Mouse (Mus musculus): ENCODE data around the gene Mrpl9. TPM values are rescaled to one million over a fixed set of nuclear protein-coding genes. Genes with fewer than 3 reads are reported as not detected.

Mrpl9 gene
- polyA plus RNA-seq, 1 experiment = 81.6 TPM

- TF ChIP-seq CTCF (IDR thresholded peaks at IDR 0.05; ENCODE audit: control insufficient read depth, insufficient read depth, insufficient read length) (no peak), FOSL1 (IDR thresholded peaks at IDR 0.05; ENCODE audit: insufficient read depth, low read length, poor library complexity, severe bottlenecking) (no peak), MYOG (IDR thresholded peaks at IDR 0.05; ENCODE audit: control insufficient read depth, extremely low read depth, insufficient read length) (no peak), MYOD1 (IDR thresholded peaks at IDR 0.05; ENCODE audit: control insufficient read depth, insufficient read length, low read depth) (no peak), MAX (IDR thresholded peaks at IDR 0.05) (no peak), USF1 (IDR thresholded peaks at IDR 0.05; ENCODE audit: low read depth) (no peak), CEBPB (IDR thresholded peaks at IDR 0.05; ENCODE audit: low read depth) (no peak)
- H3K79me2 ChIP-seq (ENCODE audit: control insufficient read depth, insufficient read depth) = peaks cover 12% of the 10 kb centered on the region
- peaks cover 52% of the 10 kb centered on the region for H3K36me3 ChIP-seq (ENCODE audit: control insufficient read depth, insufficient read depth)
- peaks cover 5% of the 10 kb centered on the region for H3K79me3 ChIP-seq (ENCODE audit: low read depth)
- H3K27me3 ChIP-seq (ENCODE audit: control insufficient read depth, insufficient read depth, insufficient read length) = no peaks in the 10 kb centered on the region
- H3ac ChIP-seq (ENCODE audit: control insufficient read depth, insufficient read length, low read depth) = no peak overlapping the region
- H3K4me3 ChIP-seq (ENCODE audit: insufficient read depth, poor library complexity, severe bottlenecking) = no peak overlapping the region
Measured at GRCm38 (mm10) chr3:94449377-94449776, 6.3 kb downstream of the Mrpl9 start.

GRCm38 (mm10) chr3:94456529-94457000, 13.4 kb downstream of the Mrpl9 start:
- H3K79me3 ChIP-seq (ENCODE audit: low read depth) = no peaks in the 10 kb centered on the region
- TF ChIP-seq CEBPB (IDR thresholded peaks at IDR 0.05; ENCODE audit: low read depth) (no peak), CTCF (IDR thresholded peaks at IDR 0.05; ENCODE audit: control insufficient read depth, insufficient read depth, insufficient read length) (peak; percentile 30)
- H3K27me3 ChIP-seq (ENCODE audit: control insufficient read depth, insufficient read depth, insufficient read length) = no peaks in the 10 kb centered on the region
- H3K79me2 ChIP-seq (ENCODE audit: control insufficient read depth, insufficient read depth) = no peaks in the 10 kb centered on the region
- no peaks in the 10 kb centered on the region for H3K36me3 ChIP-seq (ENCODE audit: control insufficient read depth, insufficient read depth)
- H3K4me3 ChIP-seq (ENCODE audit: insufficient read depth, poor library complexity, severe bottlenecking) = no peak overlapping the region
- no peak overlapping the region for H3ac ChIP-seq (ENCODE audit: control insufficient read depth, insufficient read length, low read depth)

DNA sequence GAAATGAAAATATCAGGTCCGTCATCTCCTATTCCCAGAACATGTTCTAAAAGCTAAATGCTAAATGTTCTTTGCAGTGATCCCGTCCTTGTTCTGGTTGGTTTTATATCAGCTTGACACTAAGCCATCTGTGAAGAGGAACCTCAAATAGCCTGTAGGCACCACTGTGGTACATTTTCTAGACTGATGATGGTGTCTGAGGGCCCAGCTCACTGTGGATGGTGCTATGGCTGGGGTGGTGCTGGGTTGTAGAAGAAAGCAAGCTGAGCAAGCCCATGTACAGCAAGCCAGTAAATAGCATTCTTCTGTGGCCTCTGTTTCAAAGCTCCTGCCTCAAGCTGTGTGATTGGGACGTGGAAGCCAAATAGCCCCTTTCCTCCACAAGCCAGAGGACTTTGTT, 13.9 kb downstream of the Mrpl9 start:
- H3ac ChIP-seq (ENCODE audit: control insufficient read depth, insufficient read length, low read depth) = no peak overlapping the region
- TF ChIP-seq USF1 (IDR thresholded peaks at IDR 0.05; ENCODE audit: low read depth) = no peak
- TF ChIP-seq MYOG (IDR thresholded peaks at IDR 0.05; ENCODE audit: control insufficient read depth, extremely low read depth, insufficient read length) = no peak
- no peak for TF ChIP-seq MAX (IDR thresholded peaks at IDR 0.05)
- no peak for TF ChIP-seq CEBPB (IDR thresholded peaks at IDR 0.05; ENCODE audit: low read depth)
- no peak for TF ChIP-seq CTCF (IDR thresholded peaks at IDR 0.05; ENCODE audit: control insufficient read depth, insufficient read depth, insufficient read length)
- TF ChIP-seq FOSL1 (IDR thresholded peaks at IDR 0.05; ENCODE audit: insufficient read depth, low read length, poor library complexity, severe bottlenecking) = no peak
- no peak for TF ChIP-seq MYOD1 (IDR thresholded peaks at IDR 0.05; ENCODE audit: control insufficient read depth, insufficient read length, low read depth)
- H3K36me3 ChIP-seq (ENCODE audit: control insufficient read depth, insufficient read depth) = no peaks in the 10 kb centered on the region
- no peak overlapping the region for H3K4me3 ChIP-seq (ENCODE audit: insufficient read depth, poor library complexity, severe bottlenecking)
- H3K79me3 ChIP-seq (ENCODE audit: low read depth) = no peaks in the 10 kb centered on the region
- H3K27me3 ChIP-seq (ENCODE audit: control insufficient read depth, insufficient read depth, insufficient read length) = no peaks in the 10 kb centered on the region
- no peaks in the 10 kb centered on the region for H3K79me2 ChIP-seq (ENCODE audit: control insufficient read depth, insufficient read depth)

- no peak overlapping the region for H3ac ChIP-seq (ENCODE audit: control insufficient read depth, insufficient read length, low read depth)
- no peak for TF ChIP-seq MAX (IDR thresholded peaks at IDR 0.05)
- TF ChIP-seq MYOG (IDR thresholded peaks at IDR 0.05; ENCODE audit: control insufficient read depth, extremely low read depth, insufficient read length) = no peak
- TF ChIP-seq MYOD1 (IDR thresholded peaks at IDR 0.05; ENCODE audit: control insufficient read depth, insufficient read length, low read depth) = peak; percentile 48
- no peak for TF ChIP-seq USF1 (IDR thresholded peaks at IDR 0.05; ENCODE audit: low read depth)
- no peaks in the 10 kb centered on the region for H3K36me3 ChIP-seq (ENCODE audit: control insufficient read depth, insufficient read depth)
- no peaks in the 10 kb centered on the region for H3K79me3 ChIP-seq (ENCODE audit: low read depth)
- H3K4me3 ChIP-seq (ENCODE audit: insufficient read depth, poor library complexity, severe bottlenecking) = no peak overlapping the region
- no peaks in the 10 kb centered on the region for H3K27me3 ChIP-seq (ENCODE audit: control insufficient read depth, insufficient read depth, insufficient read length)
- no peaks in the 10 kb centered on the region for H3K79me2 ChIP-seq (ENCODE audit: control insufficient read depth, insufficient read depth)
Measured at GRCm38 (mm10) chr3:94459834-94460233, 16.7 kb downstream of the Mrpl9 start.

DNA sequence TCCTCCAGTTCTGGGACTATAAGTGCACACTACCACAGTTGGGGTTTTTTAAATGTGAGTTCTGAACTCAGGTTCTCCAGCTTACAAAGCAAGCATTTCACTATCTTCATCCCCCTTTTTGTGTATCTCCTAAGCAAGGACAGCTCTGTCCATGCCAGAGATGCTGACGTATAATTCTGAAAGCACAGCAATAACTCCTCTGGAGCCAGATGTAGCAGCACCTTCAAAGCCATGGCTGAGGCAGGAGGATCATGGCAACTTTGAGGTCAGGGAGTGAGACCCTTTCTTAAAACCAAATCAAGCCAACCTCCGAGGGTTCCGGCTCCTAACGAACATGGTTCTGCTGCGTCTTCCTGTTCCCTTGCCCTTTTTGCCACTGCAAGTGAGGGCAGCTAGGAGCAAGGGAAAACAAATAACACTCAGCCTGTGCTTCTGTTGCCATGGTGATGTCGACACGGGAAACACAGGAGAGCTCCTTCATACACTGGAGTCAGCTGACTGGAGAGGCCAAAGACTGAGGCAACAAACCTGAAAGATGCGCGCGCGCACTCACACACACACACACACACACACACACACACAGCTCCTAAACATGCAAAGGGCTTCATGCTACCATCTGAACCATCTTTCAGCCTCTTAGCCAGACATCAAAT, 20.9 kb downstream of the Mrpl9 start:
- H3K4me3 ChIP-seq (ENCODE audit: insufficient read depth, poor library complexity, severe bottlenecking) = no peak overlapping the region
- no peaks in the 10 kb centered on the region for H3K79me2 ChIP-seq (ENCODE audit: control insufficient read depth, insufficient read depth)
- no peak for TF ChIP-seq MAX (IDR thresholded peaks at IDR 0.05)
- TF ChIP-seq MYOG (IDR thresholded peaks at IDR 0.05; ENCODE audit: control insufficient read depth, extremely low read depth, insufficient read length) = no peak
- no peak for TF ChIP-seq CEBPB (IDR thresholded peaks at IDR 0.05; ENCODE audit: low read depth)
- no peak for TF ChIP-seq USF1 (IDR thresholded peaks at IDR 0.05; ENCODE audit: low read depth)
- TF ChIP-seq FOSL1 (IDR thresholded peaks at IDR 0.05; ENCODE audit: insufficient read depth, low read length, poor library complexity, severe bottlenecking) = no peak
- no peak for TF ChIP-seq CTCF (IDR thresholded peaks at IDR 0.05; ENCODE audit: control insufficient read depth, insufficient read depth, insufficient read length)
- no peak for TF ChIP-seq MYOD1 (IDR thresholded peaks at IDR 0.05; ENCODE audit: control insufficient read depth, insufficient read length, low read depth)
- no peaks in the 10 kb centered on the region for H3K36me3 ChIP-seq (ENCODE audit: control insufficient read depth, insufficient read depth)
- H3K79me3 ChIP-seq (ENCODE audit: low read depth) = no peaks in the 10 kb centered on the region
- H3ac ChIP-seq (ENCODE audit: control insufficient read depth, insufficient read length, low read depth) = no peak overlapping the region
- H3K27me3 ChIP-seq (ENCODE audit: control insufficient read depth, insufficient read depth, insufficient read length) = peaks cover 3% of the 10 kb centered on the region

Data from C2C12 (cell line).